Mouse (Mus musculus) olfactory bulb, adult 2 months (tissue): ENCODE data around the gene Kcnk4. TPM values are rescaled to one million over a fixed set of nuclear protein-coding genes. Genes with fewer than 3 reads are reported as not detected.

ENCODE experiments used
- H3K27ac ChIP-seq: fragments of 200-500 bp; 2 replicates; pipeline ENCODE4 v1.5.1; 2012; ENCODE audit warnings: low read depth, low read length; ENCODE audit not compliant: insufficient read depth
- H3K4me1 ChIP-seq: fragments of 200-500 bp; 2 replicates; pipeline ENCODE4 v1.6.1; 2012; ENCODE audit warnings: low read length; ENCODE audit not compliant: control insufficient read depth, insufficient read depth
- H3K4me3 ChIP-seq: fragments of 200-500 bp; 2 replicates; pipeline ENCODE4 v1.5.1; 2012; ENCODE audit warnings: mild to moderate bottlenecking, low read depth, low read length, moderate library complexity; ENCODE audit not compliant: insufficient read depth
- CTCF ChIP-seq: fragments of 200-500 bp; IDR thresholded peaks from 2 replicates; pipeline ENCODE4 v1.5.1; 2012; ENCODE audit warnings: low read depth, mild to moderate bottlenecking, low read length, moderate library complexity; ENCODE audit not compliant: insufficient read depth
- POLR2A ChIP-seq: fragments of 200-500 bp; IDR thresholded peaks from 2 replicates; pipeline ENCODE4 v1.6.1; 2012; ENCODE audit warnings: mild to moderate bottlenecking, low read depth, low read length, moderate library complexity; ENCODE audit not compliant: insufficient read depth
- WGBS: fragments of 180-500 bp; shearing (Covaris S2); methylation state at CpG from one replicate; pipeline ENCODE4 v1.1.7; 2018; 5-methylcytosine and 5-hydroxymethylcytosine counted together
- polyA plus RNA-seq: library from polyadenylated mRNA; stranded (reverse); fragments of >200 nt; gene quantifications from 2 replicates; pipeline ENCODE4 v1.2.4, GENCODE M21; 2012; ENCODE audit warnings: low replicate concordance; ENCODE audit not compliant: missing spikeins, insufficient read depth, insufficient read length

The Kcnk4 gene
- polyA plus RNA-seq, 1 experiment = not detected

GRCm38 (mm10) chr19:6921647-6922567 lies 12.4 kb downstream of the Kcnk4 start, which contains the start of gene Esrra:
TSS of gene Esrra (minus strand) at chr19:6921813.
- WGBS = under 1% methylated on average over 66 of the region's 66 CpGs
- Histone ChIP-seq H3K27ac (peak within 1 kb of the TSS; percentile 99), H3K4me1 (peaks cover 40% of the 10 kb centered on the region), H3K4me3 (peak within 1 kb of the TSS; percentile 81)
- TF ChIP-seq POLR2A (peak; percentile 91), CTCF (0 out of 2 replicates have a peak, but pooled peaks have one; percentile 4)

- H3K27ac ChIP-seq = peak overlapping the region; percentile 67; the same call in 1 of the 2 replicates
Measured at GRCm38 (mm10) chr19:6920741-6921636, 13.3 kb downstream of the Kcnk4 start.

GRCm38 (mm10) chr19:6919876-6920740 lies 14.2 kb downstream of the Kcnk4 start:
- Histone ChIP-seq H3K4me1 (peaks cover 32% of the 10 kb centered on the region), H3K27ac (no peak overlapping the region), H3K4me3 (peak overlapping the region; percentile 81)
- no peak for TF ChIP-seq CTCF
- no peak for TF ChIP-seq POLR2A
- 32% methylated on average over 8 of the region's 8 CpGs for WGBS

More at GRCm38 (mm10) chr19:6920741-6921636, 13.3 kb downstream of the Kcnk4 start:
- Histone ChIP-seq H3K4me1 (peaks cover 41% of the 10 kb centered on the region), H3K4me3 (peak overlapping the region; percentile 81)
- peak; percentile 5; the same call in 1 of the 2 replicates for TF ChIP-seq POLR2A
- TF ChIP-seq CTCF = no peak
- 2% methylated on average over 41 of the region's 48 CpGs for WGBS

GRCm38 (mm10) chr19:6919431-6919830 lies 14.9 kb downstream of the Kcnk4 start:
- peaks cover 25% of the 10 kb centered on the region for H3K4me1 ChIP-seq
- TF ChIP-seq POLR2A (no peak), CTCF (no peak)
- H3K4me3 ChIP-seq = no peak overlapping the region
- no peak overlapping the region for H3K27ac ChIP-seq

- 85% methylated on average over 4 of the region's 4 CpGs for WGBS
- Histone ChIP-seq H3K27ac (no peak overlapping the region), H3K4me3 (no peak overlapping the region), H3K4me1 (peaks cover 29% of the 10 kb centered on the region)
- no peak for TF ChIP-seq POLR2A
- no peak for TF ChIP-seq CTCF
Measured at GRCm38 (mm10) chr19:6918321-6918720, 16.0 kb downstream of the Kcnk4 start.

GRCm38 (mm10) chr19:6916496-6916895 lies 17.8 kb downstream of the Kcnk4 start:
- peaks cover 23% of the 10 kb centered on the region for H3K4me1 ChIP-seq
- no peak overlapping the region for H3K4me3 ChIP-seq
- H3K27ac ChIP-seq = no peak overlapping the region
- no peak for TF ChIP-seq POLR2A
- TF ChIP-seq CTCF = no peak
- 79% methylated on average over 4 of the region's 4 CpGs for WGBS

- peaks cover 29% of the 10 kb centered on the region for H3K4me1 ChIP-seq
- no peak overlapping the region for H3K4me3 ChIP-seq
- WGBS = 86% methylated on average over 4 of the region's 4 CpGs
- H3K27ac ChIP-seq = no peak overlapping the region
- TF ChIP-seq POLR2A (no peak), CTCF (no peak)
Measured at GRCm38 (mm10) chr19:6915276-6915675, 19.0 kb downstream of the Kcnk4 start.

GRCm38 (mm10) chr19:6914540-6914939 lies 19.8 kb downstream of the Kcnk4 start:
- no peak for TF ChIP-seq CTCF
- TF ChIP-seq POLR2A = no peak
- Histone ChIP-seq H3K27ac (no peak overlapping the region), H3K4me3 (no peak overlapping the region), H3K4me1 (peaks cover 24% of the 10 kb centered on the region; the same call in 1 of the 2 replicates)
- WGBS = 91% methylated on average over 9 of the region's 9 CpGs
